Mouse (Mus musculus) CH12.LX (cell line): ENCODE data around the gene Sgms1. TPM values are rescaled to one million over a fixed set of nuclear protein-coding genes. Genes with fewer than 3 reads are reported as not detected.

ENCODE experiments used
- DNase-seq: peaks from one replicate; pipeline ENCODE4 v3.0.0-alpha.2; 2013; ENCODE audit errors: extremely low read depth
- H3K27ac ChIP-seq: 2 replicates; pipeline ENCODE4 v1.5.1; 2012; ENCODE audit warnings: low read depth, mild to moderate bottlenecking, control low read depth, moderate library complexity; ENCODE audit not compliant: insufficient read depth
- H3K27me3 ChIP-seq: replicated peaks from 2 replicates; pipeline ENCODE3; 2012; ENCODE audit warnings: inconsistent platforms
- H3K36me3 ChIP-seq, 2 experiments: replicated peaks in 1 of 2; 2 replicates each; pipeline versions ENCODE3 to v1.6.1; 2012; ENCODE audit warnings: inconsistent platforms in 1 of 2, low read length in 1 of 2, mild to moderate bottlenecking in 1 of 2, mixed read lengths in 1 of 2, moderate library complexity in 1 of 2; ENCODE audit not compliant: control insufficient read depth in 1 of 2, insufficient read depth in 1 of 2
- H3K4me1 ChIP-seq, 2 experiments: 2 replicates each; pipeline ENCODE4 v1.6.1; 2012; ENCODE audit warnings: inconsistent platforms in 1 of 2, moderate library complexity in 1 of 2; ENCODE audit not compliant: insufficient read depth in 2 of 2, control insufficient read depth in 1 of 2
- H3K4me2 ChIP-seq: 2 replicates; pipeline ENCODE4 v1.6.1; 2012; ENCODE audit warnings: low read depth, mild to moderate bottlenecking, control low read depth; ENCODE audit not compliant: poor library complexity, insufficient read depth, severe bottlenecking
- H3K4me3 ChIP-seq, 3 experiments: fragments of 150-350 bp in 1 of 3; sonication (generic) in 1 of 3; replicated peaks in 1 of 3; 2 replicates each; pipeline versions ENCODE3 to v1.5.1; 2011 to 2012; ENCODE audit warnings: low read depth in 2 of 3, low read length in 2 of 3, mild to moderate bottlenecking in 2 of 3, moderate library complexity in 2 of 3, control low read depth in 1 of 3, improper control_type of control experiment in 1 of 3, inconsistent platforms in 1 of 3, mixed read lengths in 1 of 3; ENCODE audit not compliant: poor library complexity in 1 of 3
- H3K79me2 ChIP-seq: replicated peaks from 2 replicates; pipeline ENCODE4 v1.6.1; 2012; ENCODE audit warnings: mild to moderate bottlenecking, moderate library complexity; ENCODE audit not compliant: control insufficient read depth, poor library complexity, insufficient read depth, severe bottlenecking; ENCODE audit errors: extremely low read depth
- H3K9ac ChIP-seq: 2 replicates; pipeline ENCODE4 v1.6.1; 2012; ENCODE audit warnings: low read depth, mild to moderate bottlenecking, control low read depth, moderate library complexity; ENCODE audit not compliant: insufficient read depth
- H3K9me3 ChIP-seq: replicated peaks from 2 replicates; pipeline ENCODE3; 2012; ENCODE audit warnings: low read length, inconsistent platforms, mixed read lengths
- BHLHE40 ChIP-seq: IDR thresholded peaks from 2 replicates; pipeline ENCODE4 v1.6.1; 2011; ENCODE audit warnings: mild to moderate bottlenecking, low read depth, low read length, improper control_type of control experiment
- CTCF ChIP-seq, 2 experiments: IDR thresholded peaks in 1 of 2; conservative IDR thresholded peaks in 1 of 2; 2 replicates each; pipeline ENCODE4 v1.5.1; 2011 to 2012; ENCODE audit warnings: low read depth in 2 of 2, low read length in 2 of 2, improper control_type of control experiment in 1 of 2, inconsistent platforms in 1 of 2, mild to moderate bottlenecking in 1 of 2, moderate library complexity in 1 of 2
- EP300 ChIP-seq: IDR thresholded peaks from 2 replicates; pipeline ENCODE4 v1.6.1; 2011; ENCODE audit warnings: low read length, improper control_type of control experiment
- ETS1 ChIP-seq: conservative IDR thresholded peaks from 2 replicates; pipeline ENCODE4 v1.6.1; 2012; ENCODE audit warnings: low read depth, mild to moderate bottlenecking, inconsistent platforms, low read length, improper control_type of control experiment, moderate library complexity
- GABPA ChIP-seq: IDR thresholded peaks from 2 replicates; pipeline ENCODE4 v1.6.1; 2012; ENCODE audit warnings: low read depth, low read length, improper control_type of control experiment, inconsistent platforms; ENCODE audit not compliant: insufficient replicate concordance
- JUN ChIP-seq: IDR thresholded peaks from 2 replicates; pipeline ENCODE4 v1.6.1; 2011; ENCODE audit warnings: low read depth, mild to moderate bottlenecking, low read length, improper control_type of control experiment, moderate library complexity; ENCODE audit not compliant: insufficient read depth
- KAT2A ChIP-seq: IDR thresholded peaks from 2 replicates; pipeline ENCODE4 v1.6.1; 2012; ENCODE audit warnings: low read length, improper control_type of control experiment, inconsistent platforms; ENCODE audit not compliant: insufficient replicate concordance
- MXI1 ChIP-seq: IDR thresholded peaks from 2 replicates; pipeline ENCODE4 v1.6.1; 2011; ENCODE audit warnings: mild to moderate bottlenecking, low read depth, low read length, improper control_type of control experiment
- NELFE ChIP-seq: IDR thresholded peaks from 2 replicates; pipeline ENCODE4 v1.6.1; 2011; ENCODE audit warnings: low read depth, low read length, improper control_type of control experiment
- NRF1 ChIP-seq: IDR thresholded peaks from 2 replicates; pipeline ENCODE4 v1.6.1; 2014; ENCODE audit warnings: low read depth, mild to moderate bottlenecking, inconsistent platforms, low read length, improper control_type of control experiment, moderate library complexity
- POLR2AphosphoS2 ChIP-seq: IDR thresholded peaks from 2 replicates; pipeline ENCODE4 v1.6.1; 2011; ENCODE audit warnings: low read depth, low read length, improper control_type of control experiment
- RAD21 ChIP-seq: IDR thresholded peaks from 2 replicates; pipeline ENCODE4 v1.6.1; 2011; ENCODE audit warnings: low read depth, mild to moderate bottlenecking, low read length, improper control_type of control experiment, moderate library complexity
- SMC3 ChIP-seq: IDR thresholded peaks from 2 replicates; pipeline ENCODE4 v1.6.1; 2011; ENCODE audit warnings: low read depth, low read length, improper control_type of control experiment
- TCF12 ChIP-seq: IDR thresholded peaks from 2 replicates; pipeline ENCODE4 v1.6.1; 2014; ENCODE audit warnings: low read depth, mild to moderate bottlenecking, inconsistent platforms, low read length, improper control_type of control experiment
- USF2 ChIP-seq: conservative IDR thresholded peaks from 2 replicates; pipeline ENCODE4 v1.6.1; 2011; ENCODE audit warnings: low read depth, low read length, improper control_type of control experiment
- ZC3H11A ChIP-seq: IDR thresholded peaks from 2 replicates; pipeline ENCODE4 v1.6.1; 2012; ENCODE audit warnings: low read depth, mild to moderate bottlenecking, inconsistent platforms, low read length, improper control_type of control experiment
- ZKSCAN1 ChIP-seq: IDR thresholded peaks from 2 replicates; pipeline ENCODE4 v1.6.1; 2012; ENCODE audit warnings: low read depth, inconsistent platforms, low read length, improper control_type of control experiment, borderline replicate concordance
- ZNF384 ChIP-seq: IDR thresholded peaks from 2 replicates; pipeline ENCODE4 v1.6.1; 2012; ENCODE audit warnings: low read depth, low read length, improper control_type of control experiment, inconsistent platforms
- dilution Hi-C: fragments of 300-500 bp; cut with MboI; formaldehyde crosslinking; loops from 2 replicates; pipeline ENCODE4 v1.14.3; 2020; ENCODE audit warnings: low sequenced_read_pairs; ENCODE audit not compliant: extremely low pct_unique_long_range_greater_than_20kb, extremely low pct_ligation_motif_present
- in situ Hi-C: fragments of 300-500 bp; cut with MboI; formaldehyde crosslinking; loops from 3 replicates; pipeline ENCODE4 v1.14.3; 2019; ENCODE audit warnings: low sequenced_read_pairs, low pct_ligation_motif_present, low pct_unique_long_range_greater_than_20kb, mixed read lengths
- polyA plus RNA-seq: library from polyadenylated mRNA; unstranded; fragments of >175 nt; gene quantifications from 2 replicates; pipeline ENCODE4 v1.2.1, GENCODE M21; 2012; ENCODE audit warnings: low read depth; ENCODE audit not compliant: insufficient read length
- total RNA-seq, 2 experiments: library from RNA; depleted of rRNA; stranded (reverse); fragments of 300-350 nt in 1 of 2; fragments of >200 nt in 1 of 2; gene quantifications; 2 replicates each; pipeline ENCODE4 v1.2.3; 2012 to 2014

Sgms1 gene
- total and polyA plus RNA-seq, 3 experiments, result 1.4 to 1.8 (median 1.8) TPM

- Histone ChIP-seq H3K27ac (no peak overlapping the region), H3K4me3 (no peak overlapping the region), H3K36me3 (peaks cover 0 to 17% of the 10 kb centered on the region in 2 experiments), H3K9me3 (no peaks in the 10 kb centered on the region), H3K79me2 (no peaks in the 10 kb centered on the region), H3K27me3 (no peaks in the 10 kb centered on the region), H3K4me1 (no peaks in the 10 kb centered on the region), H3K4me2 (no peak overlapping the region)
- in situ Hi-C loops, result no loop called here
- TF ChIP-seq GABPA (no peak), ZNF384 (no peak), KAT2A (no peak), TCF12 (no peak), POLR2AphosphoS2 (no peak), USF2 (no peak), RAD21 (no peak), BHLHE40 (no peak), CTCF (conservative IDR thresholded peaks at IDR 0.05 in 1 of 2, IDR thresholded peaks at IDR 0.05 in 1 of 2; ENCODE audit: low read depth in 2 of 2, low read length in 2 of 2) (no peak), ETS1 (no peak), ZKSCAN1 (no peak), SMC3 (no peak), MXI1 (no peak), NELFE (no peak)
- TF ChIP-seq, all 38 proteins: peak for 0
- H3K9ac ChIP-seq, result no peak overlapping the region
- DNase-seq, result no peak
- dilution Hi-C loops, result no loop called here
These were observed 232.5 kb downstream of the Sgms1 start for GRCm38 (mm10) chr19:32157045-32157444.

DNA sequence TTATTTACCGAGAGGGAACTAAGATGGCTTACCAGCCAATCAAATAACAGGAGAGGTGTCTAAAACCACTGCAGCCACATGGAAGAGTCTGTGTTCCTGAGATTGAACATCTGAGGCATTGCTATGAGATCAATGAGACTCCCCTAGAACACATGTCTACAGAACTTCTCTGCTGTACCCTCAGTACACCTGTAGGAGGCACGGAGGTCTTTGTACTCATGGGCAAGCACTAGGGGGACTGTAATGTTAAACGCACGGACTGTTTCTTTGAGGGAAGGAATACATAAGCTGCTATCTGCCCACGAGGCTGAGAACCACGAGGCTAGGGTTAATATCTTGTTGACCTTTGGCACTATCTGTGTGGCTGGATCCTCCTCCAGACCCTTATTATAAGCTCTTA lies 237.0 kb downstream of the Sgms1 start:
- no peak for DNase-seq
- no peaks in the 10 kb centered on the region for H3K4me1 ChIP-seq
- no peak overlapping the region for H3K9ac ChIP-seq
- peak; percentile 20 for TF ChIP-seq RAD21
- peak in 1 of 2 experiments; percentile 59; a peak in 2 of 4 replicates for TF ChIP-seq CTCF (conservative IDR thresholded peaks at IDR 0.05 in 1 of 2, IDR thresholded peaks at IDR 0.05 in 1 of 2; ENCODE audit: low read depth in 2 of 2, low read length in 2 of 2)
- TF ChIP-seq NRF1, result no peak
- peak; percentile 12 for TF ChIP-seq SMC3
- TF ChIP-seq JUN, result no peak
- TF ChIP-seq EP300, result no peak
- no peak for TF ChIP-seq ZC3H11A
- H3K36me3 ChIP-seq, result peaks cover 0 to 3% of the 10 kb centered on the region in 2 experiments
- no peak overlapping the region for H3K4me2 ChIP-seq
- in situ Hi-C loops (no loop called here), dilution Hi-C loops (no loop called here)
- no peak overlapping the region for H3K4me3 ChIP-seq
- H3K27me3 ChIP-seq, result no peaks in the 10 kb centered on the region
- H3K79me2 ChIP-seq, result no peaks in the 10 kb centered on the region
- H3K9me3 ChIP-seq, result no peaks in the 10 kb centered on the region
- no peak overlapping the region for H3K27ac ChIP-seq
